Mouse (Mus musculus): ENCODE data around the gene Prss53.
A peak's percentile ranks its signal among the peaks of the same experiment; 100 is the strongest.

The Prss53 gene

DNA sequence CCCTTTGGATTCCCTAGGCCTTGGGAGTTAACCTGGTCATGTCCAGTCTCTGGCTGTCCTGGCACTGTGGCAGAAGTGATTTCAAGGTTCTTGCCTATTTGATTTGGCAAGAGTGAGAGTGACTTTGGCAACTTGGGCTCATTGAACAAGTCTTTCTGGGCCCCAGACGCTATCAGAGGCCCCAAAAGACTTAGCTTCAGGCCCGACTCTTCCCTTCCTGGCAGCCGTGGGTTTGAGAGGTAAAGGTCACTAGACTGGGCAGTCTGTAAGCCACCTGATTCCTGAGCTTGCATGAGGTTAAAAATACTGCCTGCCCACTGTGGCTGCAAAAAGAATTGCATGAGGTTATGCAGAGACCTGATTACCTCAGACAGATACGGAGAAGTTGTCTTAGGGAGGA is 17.9 kb upstream of the Prss53 start:
- no peak for DNase-seq

- DNase-seq, result no peak
Observed at GRCm38 (mm10) chr7:127907939-127908338, 17.2 kb upstream of the Prss53 start.

DNA sequence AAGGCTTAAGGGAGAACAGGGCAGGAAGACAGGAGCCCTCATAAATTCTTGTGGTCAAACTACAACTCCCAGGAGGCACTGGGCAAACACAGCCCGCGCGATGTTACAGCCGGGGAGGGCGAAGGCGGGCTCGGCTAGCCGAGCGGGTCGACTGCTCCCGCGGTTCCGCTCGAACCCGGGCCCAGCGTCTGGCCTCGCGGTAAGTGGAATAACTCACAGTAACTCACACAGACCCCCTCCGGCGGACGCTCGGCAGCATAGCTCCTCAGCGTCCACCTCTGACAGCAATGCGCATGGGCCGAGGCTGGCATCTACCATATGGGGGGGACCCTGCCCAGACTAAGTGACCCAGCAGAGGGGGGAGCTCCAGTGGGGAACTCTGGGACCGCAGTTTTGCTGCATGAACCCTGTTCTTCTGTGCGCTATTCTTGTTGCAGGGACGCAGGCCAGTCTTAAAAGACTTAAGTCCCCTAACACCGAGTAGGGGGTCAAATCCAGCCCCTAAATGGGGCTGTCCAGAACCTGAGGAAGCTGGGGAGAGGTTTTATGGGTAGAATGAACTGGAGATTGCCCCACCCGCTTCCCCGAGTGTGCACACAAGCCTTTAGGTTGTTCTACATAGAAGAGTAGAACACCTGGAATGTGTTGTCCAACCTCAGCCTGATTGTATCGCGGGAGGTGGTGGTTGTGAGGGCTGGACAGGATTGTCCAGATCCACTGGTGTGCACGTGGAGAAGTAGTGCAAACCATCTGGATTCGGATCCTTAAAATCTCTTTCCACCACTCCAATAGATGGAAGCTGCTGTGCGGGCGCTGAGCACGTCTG is 13.4 kb upstream of the Prss53 start, which contains the start of gene Bckdk:
Bckdk (plus strand) TSS at position 112 of the 826 bp plus-strand sequence.
- peak; percentile 80 for DNase-seq

GRCm38 (mm10) chr7:127901772-127902171 is 11.0 kb upstream of the Prss53 start:
- no peak for DNase-seq

DNA sequence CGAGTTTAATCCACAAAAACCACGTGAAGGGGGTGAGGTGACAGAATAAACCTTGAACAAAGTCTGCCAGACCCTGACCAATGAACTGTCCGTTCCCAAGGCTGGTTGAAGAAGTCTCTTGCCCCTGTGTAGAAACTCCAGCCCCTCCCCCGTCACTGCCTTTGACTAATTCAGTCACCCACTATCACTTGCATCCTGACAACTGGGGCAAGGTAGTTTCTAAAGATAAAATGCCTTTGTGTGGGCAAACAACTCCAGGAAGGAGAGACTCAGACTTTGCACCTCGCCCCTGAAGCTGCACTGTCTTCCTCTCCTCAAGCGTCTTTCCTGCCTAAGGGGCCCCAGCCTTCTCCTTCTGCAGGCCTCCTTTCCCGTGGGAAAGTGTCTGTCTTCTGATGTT is 9.2 kb upstream of the Prss53 start:
- DNase-seq, result no peak

DNA sequence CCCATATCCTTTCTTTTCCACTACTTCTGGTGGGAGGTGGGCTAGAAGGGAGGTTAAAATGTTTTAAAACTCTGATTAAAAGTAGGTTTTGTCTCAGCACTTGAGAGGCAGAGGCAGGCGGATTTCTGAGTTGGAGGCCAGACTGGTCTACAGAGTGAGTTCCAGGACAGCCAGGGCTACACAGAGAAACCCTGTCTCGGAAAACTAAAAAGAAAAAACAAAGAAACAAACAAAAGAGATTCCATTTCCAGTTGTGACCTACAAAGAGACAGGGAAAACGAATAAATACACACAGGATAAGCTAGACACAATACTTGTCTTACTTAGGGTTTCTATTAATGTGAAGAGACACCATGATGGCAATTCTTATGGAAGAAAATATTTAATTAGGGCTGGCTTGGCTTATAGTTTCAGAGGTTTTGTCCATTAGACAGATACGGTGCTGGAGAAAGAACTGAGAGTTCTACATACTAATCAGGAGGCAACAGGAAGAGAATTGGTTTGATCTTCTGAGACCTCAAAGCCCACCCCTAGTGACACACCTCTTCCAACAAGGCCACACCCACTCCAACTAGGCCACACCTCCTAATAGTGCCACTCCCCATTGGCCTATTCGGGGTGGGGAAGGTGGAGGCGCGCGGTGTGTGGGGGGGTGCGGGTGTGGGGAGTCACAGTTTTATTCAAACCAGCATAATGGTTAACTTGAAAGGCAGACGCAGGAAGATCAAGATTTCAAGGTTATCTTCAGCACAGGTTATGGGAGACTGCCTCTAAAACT is 7.6 kb upstream of the Prss53 start:
- DNase-seq, result no peak

GRCm38 (mm10) chr7:127897542-127897941 is 6.8 kb upstream of the Prss53 start:
- no peak for DNase-seq

- DNase-seq, result peak; percentile 85
Observed at GRCm38 (mm10) chr7:127896384-127896783, 5.6 kb upstream of the Prss53 start.

GRCm38 (mm10) chr7:127895891-127896290 is 5.1 kb upstream of the Prss53 start:
- peak; percentile 53 for DNase-seq

- DNase-seq, result peak; percentile 99
Observed at GRCm38 (mm10) chr7:127895442-127895841, 4.7 kb upstream of the Prss53 start, which contains the start of the genes Gm21974 and Vkorc1. Gene Gm21974 (minus strand): TSS chr7:127895454. Gene Vkorc1 (minus strand): TSS chr7:127895617.

GRCm38 (mm10) chr7:127894480-127894879 is 3.7 kb upstream of the Prss53 start:
- peak; percentile 54 for DNase-seq

DNA sequence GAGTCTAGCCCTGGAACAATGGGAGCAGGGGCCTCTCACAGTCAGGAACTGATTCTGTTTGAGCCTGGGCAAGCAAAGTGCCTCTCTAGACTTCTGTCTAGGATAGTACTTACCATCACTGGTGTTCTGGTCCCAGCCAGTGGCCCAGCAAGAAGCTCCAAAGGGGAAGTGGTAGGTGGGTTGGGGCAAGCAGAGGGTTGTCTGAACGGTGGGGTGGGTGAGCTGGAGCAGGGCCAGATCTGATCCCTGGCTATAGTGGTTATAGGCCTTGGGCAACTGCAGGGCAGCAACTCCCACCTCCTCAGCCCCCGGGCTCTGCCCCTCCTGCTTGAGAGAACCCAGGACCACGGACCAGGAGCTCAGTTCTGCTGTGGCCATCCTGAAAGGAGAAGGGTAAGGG is 1.9 kb downstream of the Prss53 start:
- DNase-seq, result no peak

- DNase-seq, result no peak
Observed at GRCm38 (mm10) chr7:127887781-127888180, 3.0 kb downstream of the Prss53 start.

DNA sequence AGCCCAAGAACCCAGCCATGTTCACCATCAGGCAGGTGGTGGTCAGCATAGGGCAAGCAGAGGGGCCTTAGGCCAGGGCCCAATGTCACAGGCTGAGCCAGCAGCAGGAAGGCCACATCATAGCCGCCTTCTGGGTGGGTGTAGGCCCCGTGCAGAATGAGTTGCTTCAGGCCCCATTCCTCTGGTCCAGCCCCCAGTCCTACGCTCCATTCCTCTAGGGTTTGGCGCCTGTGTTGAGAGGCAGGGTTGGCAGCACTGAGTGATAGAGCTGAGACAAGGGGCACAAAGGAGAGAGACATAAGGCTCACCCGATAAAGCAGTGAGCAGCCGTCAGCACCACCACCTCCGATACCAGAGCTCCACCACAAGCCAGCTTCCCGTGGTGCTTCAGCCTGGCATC is 3.6 kb downstream of the Prss53 start:
- DNase-seq, result no peak

- no peak for DNase-seq
Observed at GRCm38 (mm10) chr7:127886551-127886950, 4.2 kb downstream of the Prss53 start.

- no peak for DNase-seq
Observed at GRCm38 (mm10) chr7:127885951-127886350, 4.8 kb downstream of the Prss53 start.

- no peak for DNase-seq
Observed at GRCm38 (mm10) chr7:127880431-127880830, 10.3 kb downstream of the Prss53 start.

GRCm38 (mm10) chr7:127879301-127879700 is 11.5 kb downstream of the Prss53 start:
- DNase-seq, result no peak

DNA sequence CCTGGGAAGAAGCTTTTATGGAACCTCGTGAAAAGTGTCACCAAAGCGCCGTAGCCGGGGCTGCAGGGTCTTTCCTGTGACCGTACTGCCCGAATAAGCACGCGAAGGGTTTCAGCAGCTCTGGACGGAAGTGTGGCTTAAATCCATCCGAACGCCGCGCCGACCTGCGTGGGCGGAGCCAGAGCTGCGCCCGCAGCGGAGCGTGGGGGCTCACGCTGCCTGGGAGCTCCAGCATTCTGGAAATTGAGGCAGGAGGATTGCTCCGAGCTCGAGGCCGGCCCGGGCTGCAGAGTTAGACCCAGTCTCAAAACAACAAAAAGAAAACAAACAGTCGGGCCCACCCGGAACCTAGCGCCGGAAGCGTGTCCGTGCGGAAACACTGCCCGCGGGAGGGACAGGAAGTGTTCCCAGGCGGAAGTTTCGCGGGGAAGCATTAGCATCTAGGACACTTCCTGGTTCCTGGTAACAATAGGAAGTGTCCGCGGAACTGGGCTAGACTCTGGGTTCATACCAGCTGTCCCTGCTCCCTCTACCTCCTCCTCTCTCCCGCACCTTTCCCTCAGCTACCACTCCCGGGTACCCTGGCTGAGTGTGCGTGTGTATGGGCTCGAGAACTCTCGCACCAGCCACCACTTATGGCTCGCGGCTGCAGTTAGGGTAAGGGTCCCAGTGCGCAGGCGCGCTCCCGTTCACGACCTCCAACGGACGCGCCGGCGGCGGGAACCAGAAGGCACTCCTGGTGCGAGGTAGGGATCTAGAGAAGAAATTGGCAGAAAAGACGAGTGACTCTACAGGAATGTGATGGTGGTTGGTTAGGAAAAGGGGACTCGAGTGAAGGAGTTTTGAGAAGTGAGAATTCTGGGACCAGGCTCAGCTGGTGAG is 14.1 kb downstream of the Prss53 start, which contains the start of gene Zfp668:
Zfp668 (minus strand) TSS at position 362 of the 882 bp plus-strand sequence.
- peak; percentile 91 for DNase-seq

DNA sequence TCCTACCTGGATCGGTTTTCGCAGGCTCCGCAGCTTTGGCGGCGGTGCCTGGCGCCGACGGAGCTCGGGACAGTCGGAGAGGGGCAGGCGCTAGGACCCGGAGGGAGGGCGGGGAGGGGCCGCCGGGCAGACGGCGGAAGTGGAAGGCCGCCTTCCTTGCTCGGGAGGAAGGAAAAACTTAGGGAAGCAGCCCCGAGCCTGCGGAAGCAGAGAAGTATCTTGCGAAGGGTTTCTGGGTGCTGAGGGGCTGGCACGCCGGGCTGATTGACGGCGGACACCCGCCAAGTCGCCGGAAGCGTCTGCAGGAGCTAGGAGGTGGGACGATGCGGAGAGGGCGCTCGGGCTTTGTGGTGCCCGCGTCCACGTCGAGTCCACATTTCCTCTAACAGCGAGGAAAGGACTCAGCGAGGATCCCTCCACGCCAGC is 14.7 kb downstream of the Prss53 start, which contains the start of gene Zfp646:
Zfp646 (plus strand) TSS at position 181 of the 426 bp plus-strand sequence.
- no peak for DNase-seq

DNA sequence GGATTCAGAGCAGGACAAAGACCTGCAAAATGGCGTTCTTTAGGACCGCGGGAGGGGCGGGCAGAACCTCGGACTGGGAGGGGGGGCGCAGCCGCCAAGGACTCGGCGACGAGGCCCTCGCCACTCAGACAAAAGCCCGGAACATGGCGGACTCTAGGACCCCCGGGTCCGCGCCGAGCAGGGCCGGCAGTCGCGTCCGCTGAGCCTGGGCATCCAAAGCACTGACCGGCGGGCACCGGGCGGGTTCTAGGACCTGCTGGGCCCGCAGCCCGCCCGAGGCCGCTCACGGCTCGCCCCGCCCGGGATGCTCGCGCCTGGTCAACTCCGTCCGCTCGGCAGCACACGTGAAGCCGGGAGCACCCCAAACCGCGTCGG is 15.2 kb downstream of the Prss53 start:
- peak; percentile 95 for DNase-seq

GRCm38 (mm10) chr7:127874812-127875626 is 15.8 kb downstream of the Prss53 start:
- DNase-seq, result no peak
